Mouse (Mus musculus): ENCODE measurements around the gene Trim61. TPM values are rescaled to one million over a fixed set of nuclear protein-coding genes. Genes with fewer than 3 reads are reported as not detected.

Gene Trim61
- not detected in 2 replicates for polyA plus RNA-seq (2015; fragmentation: Nextera tagmentation; extraction: Ambion mirVana)

GRCm38 (mm10) chr8:65018423-65018822 lies at the start of gene Trim61, which contains the start of gene Trim60:
Gene Trim61, minus strand, starts transcription at chr8:65018523.
Gene Trim60, minus strand, starts transcription at chr8:65018584.

GRCm38 (mm10) chr8:65037117-65037533 lies 18.8 kb upstream of the Trim61 start, which contains the start of gene Apela:
Gene Apela, minus strand, starts transcription at chr8:65037336.

GRCm38 (mm10) chr8:64987731-64988130 lies 30.6 kb downstream of the Trim61 start, which contains the start of gene Trim75:
Gene Trim75, minus strand, starts transcription at chr8:64987831.

Other genes with a start within 250 kb of the Trim61 start
- gene Klhl2, start 168.5 kb downstream of the Trim61 start, polyA plus RNA-seq (2015; fragmentation: Nextera tagmentation; extraction: Ambion mirVana), result 5.1 and 9.5 TPM in 2 replicates
- 20.8 and 25.3 TPM in 2 replicates for gene Tmem192, start 71.3 kb downstream of the Trim61 start, polyA plus RNA-seq (2015; fragmentation: Nextera tagmentation; extraction: Ambion mirVana)
- not detected in 2 replicates for gene Trim75, start 30.7 kb downstream of the Trim61 start, polyA plus RNA-seq (2015; fragmentation: Nextera tagmentation; extraction: Ambion mirVana)
- gene Trim60, start 61 bp upstream of the Trim61 start, polyA plus RNA-seq (2015; fragmentation: Nextera tagmentation; extraction: Ambion mirVana), result not detected in 2 replicates
- 0.23 and 0.31 TPM in 2 replicates for gene Apela, start 18.8 kb upstream of the Trim61 start, polyA plus RNA-seq (2015; fragmentation: Nextera tagmentation; extraction: Ambion mirVana)
- gene Gm10663, start 56.5 kb upstream of the Trim61 start, polyA plus RNA-seq (2015; fragmentation: Nextera tagmentation; extraction: Ambion mirVana), result not detected in 2 replicates
- not detected in 2 replicates for gene BC030870, start 111.0 kb upstream of the Trim61 start, polyA plus RNA-seq (2015; fragmentation: Nextera tagmentation; extraction: Ambion mirVana)

All from skeletal muscle tissue, postnatal 0 days (tissue).